In genomic region chr2:33446796-33447195, GRCm38 (mm10) we compare ENCODE assay signal across 21 mouse cellular contexts.
"Had no signal": no experiment of that assay in that cellular context is flagged by ENCODE, and none has a peak within 500 bp of the region (broad histone marks: within the 10 kb centered on the region; RNA-seq: fewer than 3 reads in every experiment).

No protein-coding gene starts in this region.

- H3K9ac ChIP-seq: kidney, embryonic 15.5 days; limb, embryonic 13.5 days; lung, embryonic 14.5 days; midbrain, embryonic 13.5 days; neural tube, embryonic 13.5 days; stomach, embryonic 15.5 days had no signal

- H3K4me3 ChIP-seq: kidney, embryonic 15.5 days; limb, embryonic 10.5 days; limb, embryonic 13.5 days; midbrain, embryonic 10.5 days; midbrain, embryonic 13.5 days; myocyte; neural tube, embryonic 13.5 days; stomach, embryonic 15.5 days had no signal

- H3K36me3 ChIP-seq: stomach, embryonic 15.5 days had no signal

- ATAC-seq: lung, postnatal 0 days; midbrain, embryonic 13.5 days; midbrain, embryonic 16.5 days had no signal

- H3K4me2 ChIP-seq: kidney, embryonic 15.5 days; limb, embryonic 13.5 days; lung, embryonic 14.5 days; midbrain, embryonic 13.5 days; neural tube, embryonic 13.5 days; stomach, embryonic 15.5 days had no signal

- H3K9me3 ChIP-seq: kidney, embryonic 15.5 days; limb, embryonic 10.5 days; limb, embryonic 13.5 days; megakaryocyte, embryonic 14.5 days; midbrain, embryonic 10.5 days; midbrain, embryonic 13.5 days; neural tube, embryonic 13.5 days; stomach, embryonic 15.5 days had no signal

- H3K4me1 ChIP-seq: kidney, embryonic 15.5 days; limb, embryonic 10.5 days; midbrain, embryonic 10.5 days had no signal

- DNase-seq: kidney, adult 11 months; kidney, adult 8-10 months; kidney, postnatal 10 days; kidney, postnatal 4 days; lung, embryonic 14.5 days; lung, postnatal 36 days; retina, postnatal 1 day; right cerebral cortex, postnatal 25 days; spleen, adult 18-20 months; thymus, postnatal 25 days had no signal

- H3K27ac ChIP-seq: kidney, embryonic 15.5 days; limb, embryonic 10.5 days; limb, embryonic 13.5 days; midbrain, embryonic 10.5 days; midbrain, embryonic 13.5 days; neural tube, embryonic 13.5 days; stomach, embryonic 15.5 days had no signal

- H3K27me3 ChIP-seq: kidney, embryonic 15.5 days; limb, embryonic 13.5 days; megakaryocyte, embryonic 14.5 days; midbrain, embryonic 13.5 days; neural tube, embryonic 13.5 days; stomach, embryonic 15.5 days had no signal
